Mouse (Mus musculus) embryonic facial prominence, embryonic 13.5 days (tissue): ENCODE data around the gene 6030468B19Rik. TPM values are rescaled to one million over a fixed set of nuclear protein-coding genes. Genes with fewer than 3 reads are reported as not detected.
A peak's percentile ranks its signal among the peaks of the same experiment; 100 is the strongest.
"Not testable (repeated sequence)": the region's sequence is repeated elsewhere in the genome, so short reads cannot be mapped to it uniquely, and the experiment has no call there.

ENCODE experiments used
- ATAC-seq: fragments of 200-750 bp; cut with Nextera tagmentation; 2 replicates; pipeline ENCODE4 v1.8.0; 2017; ENCODE audit warnings: low read depth; ENCODE audit not compliant: insufficient number of reproducible peaks, insufficient read depth, low FRiP score, low TSS enrichment
- H3K27ac ChIP-seq: fragments of 300-500 bp; sonication (generic); 2 replicates; pipeline ENCODE4 v1.5.1; 2015; ENCODE audit warnings: moderate library complexity, mild to moderate bottlenecking, inconsistent platforms
- H3K27me3 ChIP-seq: fragments of 300-500 bp; sonication (generic); 2 replicates; pipeline ENCODE4 v1.6.1; 2015; ENCODE audit warnings: mild to moderate bottlenecking, inconsistent platforms
- H3K36me3 ChIP-seq: fragments of 300-500 bp; sonication (generic); 2 replicates; pipeline ENCODE4 v1.6.1; 2015; ENCODE audit warnings: mild to moderate bottlenecking, inconsistent platforms
- H3K4me1 ChIP-seq: fragments of 300-500 bp; sonication (generic); 2 replicates; pipeline ENCODE4 v1.6.1; 2015; ENCODE audit warnings: inconsistent platforms
- H3K4me2 ChIP-seq: fragments of 300-500 bp; sonication (generic); 2 replicates; pipeline ENCODE4 v1.6.1; 2015; ENCODE audit warnings: moderate library complexity, mild to moderate bottlenecking, inconsistent platforms
- H3K4me3 ChIP-seq: fragments of 300-500 bp; sonication (generic); 2 replicates; pipeline ENCODE4 v1.5.1; 2015; ENCODE audit warnings: mild to moderate bottlenecking, inconsistent platforms
- H3K9ac ChIP-seq: fragments of 300-500 bp; sonication (generic); 2 replicates; pipeline ENCODE4 v1.6.1; 2015; ENCODE audit warnings: mild to moderate bottlenecking, inconsistent platforms
- H3K9me3 ChIP-seq: fragments of 300-500 bp; sonication (generic); 2 replicates; pipeline ENCODE4 v1.6.1; 2016; ENCODE audit warnings: inconsistent platforms
- WGBS: fragments of 180-500 bp; shearing (Covaris S2); methylation state at CpG from one replicate; pipeline ENCODE4 v1.1.7; 2015; ENCODE audit warnings: mixed read lengths; 5-methylcytosine and 5-hydroxymethylcytosine counted together
- polyA plus RNA-seq: library from polyadenylated mRNA; unstranded; fragments of >200 nt; fragmentation: Nextera tagmentation; extraction: Ambion mirVana; gene quantifications from 2 replicates; pipeline ENCODE4 v1.2.1, GENCODE M21; 2015

The 6030468B19Rik gene
- polyA plus RNA-seq, 1 experiment from 2014 or later: not detected

DNA sequence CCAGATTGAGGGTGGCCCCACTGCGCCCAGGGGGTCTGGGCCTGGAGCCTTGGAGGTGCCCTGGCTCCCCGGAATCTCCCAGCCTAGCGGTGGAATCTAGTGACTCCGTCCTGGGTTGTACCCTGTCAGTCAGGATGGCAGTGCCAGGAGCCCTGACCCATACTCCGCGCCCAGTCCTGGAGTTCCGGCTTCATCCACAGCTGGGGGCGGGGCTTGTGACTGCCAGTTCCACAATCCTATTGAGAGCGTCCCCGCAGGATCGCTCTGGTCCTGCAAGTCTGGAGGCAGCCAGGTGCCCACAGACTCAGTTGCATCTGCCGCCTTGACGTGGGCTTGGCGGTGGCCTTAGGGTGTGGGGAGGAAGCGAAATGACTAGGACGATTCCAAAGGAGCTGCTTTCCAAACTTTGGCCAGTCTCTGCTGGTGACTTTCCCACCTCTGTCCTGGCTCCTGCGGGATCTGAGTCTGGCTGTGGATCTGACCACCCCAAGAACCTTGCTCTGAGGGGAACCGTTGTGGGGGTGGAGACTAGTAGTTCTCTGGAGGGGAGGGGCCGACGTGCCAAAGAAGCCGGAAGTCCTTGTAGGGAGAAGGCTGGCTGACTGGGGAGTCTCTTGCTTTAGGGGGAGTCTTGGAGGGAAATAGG, 13.1 kb downstream of the 6030468B19Rik start:
- peak overlapping the region; percentile 77 for H3K9ac ChIP-seq
- ATAC-seq: peak; percentile 57
- peak overlapping the region; percentile 100 for H3K4me2 ChIP-seq
- H3K27ac ChIP-seq: peak overlapping the region; percentile 71
- peaks cover 24% of the 10 kb centered on the region for H3K4me1 ChIP-seq
- H3K4me3 ChIP-seq: peak overlapping the region; percentile 86
- peaks cover 38% of the 10 kb centered on the region for H3K36me3 ChIP-seq
- no peaks in the 10 kb centered on the region for H3K9me3 ChIP-seq
- no peaks in the 10 kb centered on the region for H3K27me3 ChIP-seq
- under 1% methylated on average over 21 of the region's 21 CpGs for WGBS

GRCm38 (mm10) chr11:117813867-117814266, 16.4 kb downstream of the 6030468B19Rik start:
- ATAC-seq: no peak
- no peak overlapping the region for H3K4me2 ChIP-seq
- no peaks in the 10 kb centered on the region for H3K27me3 ChIP-seq
- peaks cover 23% of the 10 kb centered on the region for H3K4me1 ChIP-seq
- no peak overlapping the region for H3K27ac ChIP-seq
- H3K9me3 ChIP-seq: no peaks in the 10 kb centered on the region
- H3K9ac ChIP-seq: 0 out of 2 replicates have a peak overlapping the region, but pooled peaks have one; percentile 27
- no peak overlapping the region for H3K4me3 ChIP-seq
- H3K36me3 ChIP-seq: peaks cover 70% of the 10 kb centered on the region
- WGBS: 83% methylated on average over 5 of the region's 5 CpGs

DNA sequence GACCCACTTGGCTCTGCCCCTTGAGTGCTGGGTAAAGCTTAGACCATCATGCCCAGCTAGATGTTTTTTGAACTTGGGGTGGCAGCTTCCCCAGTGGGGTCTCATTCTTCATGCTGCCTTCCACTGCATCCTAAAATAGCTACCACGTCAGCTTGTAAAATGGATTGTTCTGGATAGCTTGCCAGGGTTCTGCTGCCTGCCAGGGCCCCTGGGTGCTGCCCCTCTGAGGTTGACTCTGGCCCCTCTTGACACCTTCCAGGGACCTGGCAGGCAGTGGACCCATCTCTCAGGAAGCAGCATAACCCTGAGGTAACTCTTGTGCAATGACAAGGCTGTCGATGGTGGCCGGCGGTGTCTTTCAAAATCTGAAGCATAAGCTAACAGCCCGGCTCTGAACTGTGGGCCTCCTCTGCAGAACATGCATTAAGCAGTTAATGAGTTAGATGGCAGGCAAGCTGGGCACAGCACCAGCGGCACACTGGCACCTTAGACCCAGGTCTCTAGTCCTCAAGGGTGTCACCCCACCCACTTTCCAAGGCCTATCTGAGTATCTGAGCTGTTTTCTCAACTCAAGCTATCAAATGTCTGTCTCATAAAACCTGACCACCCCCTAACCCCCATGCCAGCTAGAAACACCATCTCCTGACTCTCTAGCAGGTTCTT, 17.4 kb downstream of the 6030468B19Rik start:
- peaks cover 75% of the 10 kb centered on the region for H3K36me3 ChIP-seq
- H3K9ac ChIP-seq: no peak overlapping the region
- H3K4me1 ChIP-seq: peaks cover 17% of the 10 kb centered on the region
- no peaks in the 10 kb centered on the region for H3K9me3 ChIP-seq
- H3K4me3 ChIP-seq: no peak overlapping the region
- no peak overlapping the region for H3K4me2 ChIP-seq
- H3K27me3 ChIP-seq: no peaks in the 10 kb centered on the region
- no peak for ATAC-seq
- 95% methylated on average over 6 of the region's 6 CpGs for WGBS
- H3K27ac ChIP-seq: no peak overlapping the region

DNA sequence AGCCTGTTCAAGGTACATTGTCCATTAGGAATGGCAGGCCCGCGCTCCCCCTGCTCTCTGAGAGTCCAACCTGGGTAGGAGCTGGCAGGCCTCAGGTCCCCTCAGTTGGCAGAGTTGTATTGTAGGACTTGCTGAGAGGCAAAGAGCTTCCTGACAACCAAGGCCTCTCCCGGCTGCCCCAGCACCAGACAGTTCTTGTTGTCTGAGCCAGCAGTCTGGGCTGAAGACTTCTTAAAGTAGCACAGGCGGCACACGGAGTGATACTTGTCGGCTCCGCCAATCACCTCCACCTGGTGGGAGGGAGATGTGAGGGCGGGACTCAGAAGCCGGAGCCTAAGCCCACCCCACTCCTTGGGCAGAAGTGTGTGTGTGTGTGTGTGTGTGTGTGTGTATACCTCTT, 18.4 kb downstream of the 6030468B19Rik start:
- H3K4me3 ChIP-seq, H3K27ac ChIP-seq, ATAC-seq, H3K4me1 ChIP-seq, H3K9me3 ChIP-seq, H3K9ac ChIP-seq, H3K4me2 ChIP-seq, H3K27me3 ChIP-seq: not testable (repeated sequence)
- 82% methylated on average over 9 of the region's 9 CpGs for WGBS
- peaks cover 84% of the 10 kb centered on the region for H3K36me3 ChIP-seq

- Histone ChIP-seq H3K9ac (no peak overlapping the region), H3K4me3 (no peak overlapping the region), H3K27me3 (no peaks in the 10 kb centered on the region), H3K36me3 (peaks cover 90% of the 10 kb centered on the region), H3K9me3 (no peaks in the 10 kb centered on the region), H3K4me1 (peaks cover 1% of the 10 kb centered on the region; the same call in 1 of the 2 replicates), H3K27ac (no peak overlapping the region), H3K4me2 (no peak overlapping the region)
- WGBS: 89% methylated on average over 13 of the region's 13 CpGs
- no peak for ATAC-seq
Observed at GRCm38 (mm10) chr11:117816389-117816996, 19.0 kb downstream of the 6030468B19Rik start.

- no peak for ATAC-seq
- WGBS: 79% methylated on average over 8 of the region's 8 CpGs
- H3K9me3 ChIP-seq: no peaks in the 10 kb centered on the region
- H3K9ac ChIP-seq: no peak overlapping the region
- H3K27me3 ChIP-seq: no peaks in the 10 kb centered on the region
- no peak overlapping the region for H3K27ac ChIP-seq
- peaks cover 19% of the 10 kb centered on the region for H3K4me1 ChIP-seq
- peaks cover 87% of the 10 kb centered on the region for H3K36me3 ChIP-seq
- no peak overlapping the region for H3K4me3 ChIP-seq
- H3K4me2 ChIP-seq: no peak overlapping the region
Observed at GRCm38 (mm10) chr11:117819095-117819494, 21.6 kb downstream of the 6030468B19Rik start.

DNA sequence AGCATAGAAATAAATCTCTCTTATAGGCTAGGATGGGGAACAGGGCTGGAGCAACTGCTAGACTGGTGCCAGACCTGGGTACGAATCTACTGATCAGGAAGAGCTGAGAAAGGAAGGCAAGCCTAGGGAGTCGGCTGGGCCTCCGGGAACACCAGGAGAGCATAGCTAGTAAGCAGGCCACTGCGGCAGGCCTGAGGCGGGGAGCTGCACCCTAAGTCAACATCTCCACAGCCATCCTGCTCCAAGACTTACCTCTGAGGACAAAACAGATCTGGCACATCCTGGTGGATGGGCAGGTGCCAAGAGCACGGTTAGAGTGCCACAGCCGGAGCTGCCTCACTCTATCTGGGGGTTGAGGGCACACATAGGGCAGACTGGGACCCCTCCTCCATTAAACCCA, 22.7 kb downstream of the 6030468B19Rik start:
- no peaks in the 10 kb centered on the region for H3K27me3 ChIP-seq
- H3K9me3 ChIP-seq: no peaks in the 10 kb centered on the region
- no peak overlapping the region for H3K9ac ChIP-seq
- no peak for ATAC-seq
- no peak overlapping the region for H3K27ac ChIP-seq
- 97% methylated on average over 7 of the region's 7 CpGs for WGBS
- peaks cover 30% of the 10 kb centered on the region for H3K4me1 ChIP-seq
- no peak overlapping the region for H3K4me3 ChIP-seq
- peaks cover 76% of the 10 kb centered on the region for H3K36me3 ChIP-seq
- no peak overlapping the region for H3K4me2 ChIP-seq

GRCm38 (mm10) chr11:117821868-117822267, 24.4 kb downstream of the 6030468B19Rik start:
- 88% methylated on average over 9 of the region's 9 CpGs for WGBS
- H3K36me3 ChIP-seq: peaks cover 60% of the 10 kb centered on the region

DNA sequence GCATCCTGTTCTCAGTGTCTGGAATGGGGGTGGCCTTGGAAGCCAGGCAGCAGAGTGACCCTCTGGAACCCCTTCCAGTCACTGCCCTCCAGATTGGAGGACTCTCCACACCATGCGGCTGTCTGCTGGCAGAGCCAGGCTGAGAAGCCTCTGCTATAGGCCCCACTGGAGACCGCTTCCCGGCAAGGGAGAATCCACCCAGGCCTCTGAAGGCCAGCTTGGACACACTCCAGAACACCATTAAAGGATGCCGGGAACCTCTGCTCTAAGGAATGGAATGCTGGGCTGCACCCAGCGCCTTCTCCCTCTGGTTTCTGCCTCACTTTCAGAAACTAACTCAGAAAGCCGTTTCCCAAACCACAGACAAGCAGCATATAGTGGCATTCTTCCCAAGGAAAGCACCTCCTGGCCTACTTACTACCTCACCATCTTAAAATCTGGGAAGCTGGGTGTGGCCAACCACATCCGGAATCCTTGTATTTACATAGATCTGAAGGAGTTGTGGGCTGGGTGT, 25.3 kb downstream of the 6030468B19Rik start:
- WGBS: 82% methylated on average over 7 of the region's 7 CpGs
- no peak for ATAC-seq
- Histone ChIP-seq H3K9me3 (no peaks in the 10 kb centered on the region), H3K36me3 (peaks cover 51% of the 10 kb centered on the region), H3K4me1 (peaks cover 51% of the 10 kb centered on the region), H3K27me3 (no peaks in the 10 kb centered on the region), H3K27ac (peak overlapping the region; percentile 76), H3K9ac (peak overlapping the region; percentile 32; the same call in 1 of the 2 replicates), H3K4me2 (no peak overlapping the region), H3K4me3 (no peak overlapping the region)

More at GRCm38 (mm10) chr11:117821868-117822267, 24.4 kb downstream of the 6030468B19Rik start:
- H3K9ac ChIP-seq: no peak overlapping the region
- H3K27me3 ChIP-seq: no peaks in the 10 kb centered on the region
- peak overlapping the region; percentile 76; the same call in 1 of the 2 replicates for H3K27ac ChIP-seq
- no peak overlapping the region for H3K4me3 ChIP-seq
- no peak for ATAC-seq
- H3K9me3 ChIP-seq: no peaks in the 10 kb centered on the region
- peaks cover 42% of the 10 kb centered on the region for H3K4me1 ChIP-seq
- H3K4me2 ChIP-seq: no peak overlapping the region

DNA sequence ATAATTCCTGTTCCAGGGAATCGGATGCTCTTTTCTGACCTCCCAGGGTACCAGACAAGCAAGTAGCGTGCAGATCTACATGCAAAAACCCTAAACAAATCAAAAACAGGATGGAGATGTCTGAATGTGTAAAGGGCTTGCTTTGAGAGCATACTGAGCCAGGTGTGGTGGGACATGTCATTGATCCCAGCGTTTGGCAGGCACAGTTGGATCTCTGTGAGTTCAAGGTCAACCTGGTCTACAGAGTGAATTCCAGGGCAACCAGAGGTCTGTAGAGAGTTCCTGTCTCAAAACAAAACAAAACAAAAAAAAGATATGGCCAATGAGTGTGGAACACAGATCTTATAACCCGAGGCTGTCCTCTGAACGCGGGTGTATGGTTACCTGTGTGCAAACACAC, 26.0 kb downstream of the 6030468B19Rik start:
- H3K27me3 ChIP-seq: no peaks in the 10 kb centered on the region
- WGBS: 83% methylated on average over 6 of the region's 6 CpGs
- no peak overlapping the region for H3K4me2 ChIP-seq
- 0 out of 2 replicates have a peak overlapping the region, but pooled peaks have one; percentile 62 for H3K4me3 ChIP-seq
- H3K27ac ChIP-seq: peak overlapping the region; percentile 39; the same call in 1 of the 2 replicates
- no peaks in the 10 kb centered on the region for H3K9me3 ChIP-seq
- peaks cover 57% of the 10 kb centered on the region for H3K4me1 ChIP-seq
- ATAC-seq: no peak
- H3K36me3 ChIP-seq: peaks cover 45% of the 10 kb centered on the region
- no peak overlapping the region for H3K9ac ChIP-seq

- no peaks in the 10 kb centered on the region for H3K27me3 ChIP-seq
- no peak for ATAC-seq
- H3K9ac ChIP-seq: peak overlapping the region; percentile 81
- peak overlapping the region; percentile 86 for H3K4me2 ChIP-seq
- 0 out of 2 replicates have a peak overlapping the region, but pooled peaks have one; percentile 33 for H3K27ac ChIP-seq
- WGBS: 21% methylated on average over 23 of the region's 23 CpGs
- H3K36me3 ChIP-seq: peaks cover 36% of the 10 kb centered on the region
- H3K4me3 ChIP-seq: peak overlapping the region; percentile 62
- no peaks in the 10 kb centered on the region for H3K9me3 ChIP-seq
- H3K4me1 ChIP-seq: peaks cover 66% of the 10 kb centered on the region
Observed at GRCm38 (mm10) chr11:117824060-117824969, 26.9 kb downstream of the 6030468B19Rik start.
